Mouse (Mus musculus) testis, postnatal 14 days (tissue): ENCODE measurements around the gene Rasl10a.

Source experiments
- DNase-seq: peaks from one replicate; pipeline ENCODE4 v3.0.0; 2021; ENCODE audit warnings: low spot score

Gene Rasl10a

DNA sequence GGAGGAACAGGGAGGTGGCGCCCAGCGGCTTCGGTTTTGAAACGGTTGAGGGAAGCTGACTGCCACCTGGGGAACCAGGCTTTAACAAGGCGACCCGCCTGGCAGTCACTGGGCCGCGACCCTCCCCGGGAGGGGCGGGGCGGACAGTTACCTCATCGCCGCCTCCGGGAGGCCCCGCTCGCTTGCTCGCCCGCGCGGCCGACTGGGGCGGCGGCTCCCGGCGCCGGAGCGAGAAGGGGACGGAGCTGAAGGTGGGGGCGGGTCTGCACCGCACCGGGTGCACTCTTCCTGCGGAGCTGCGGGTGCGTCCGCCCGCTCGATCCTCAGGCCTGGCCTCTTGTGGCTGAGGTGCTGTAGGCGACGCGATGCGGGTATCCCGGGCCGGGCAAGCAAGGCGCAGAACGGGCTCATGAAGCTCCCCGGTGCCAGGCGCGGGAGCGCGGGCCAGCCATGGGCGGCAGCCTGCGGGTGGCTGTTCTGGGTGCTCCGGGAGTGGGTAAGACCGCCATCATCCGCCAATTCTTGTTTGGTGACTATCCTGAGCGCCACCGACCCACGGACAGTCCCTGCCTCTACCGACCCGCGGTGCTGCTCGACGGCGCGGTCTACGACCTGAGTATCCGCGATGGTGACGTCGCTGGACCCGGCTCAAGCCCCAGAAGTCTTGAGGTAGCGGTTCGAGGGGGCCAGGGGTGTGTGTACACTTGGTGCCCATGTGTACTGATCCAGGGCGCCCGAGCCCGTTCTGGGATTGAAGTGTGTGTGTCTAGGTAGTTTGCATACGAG, at the start of gene Rasl10a:
Rasl10a (plus strand) TSS at position 273 of the 786 bp plus-strand sequence.
- DNase-seq = peak; percentile 54

DNA sequence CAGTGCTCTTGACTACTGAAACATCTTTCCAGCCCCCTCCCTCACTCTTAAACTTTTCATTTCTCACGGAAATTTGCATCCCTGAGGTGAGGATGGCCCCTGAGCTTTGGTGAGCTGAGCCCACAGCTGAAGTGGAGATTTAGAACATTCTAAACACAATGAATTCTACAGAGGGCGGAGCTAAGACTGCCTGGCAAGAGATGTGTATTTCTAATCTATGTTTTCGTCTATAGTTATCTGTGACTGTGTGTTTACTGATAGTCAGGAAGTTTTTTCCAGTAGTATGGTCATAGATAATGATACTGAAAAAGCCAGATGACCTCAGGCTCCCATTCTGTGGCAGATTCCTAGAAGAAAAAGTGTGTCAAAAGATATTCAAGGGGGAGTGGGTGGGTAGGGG, 49.1 kb upstream of the Rasl10a start:
- DNase-seq = no peak

DNA sequence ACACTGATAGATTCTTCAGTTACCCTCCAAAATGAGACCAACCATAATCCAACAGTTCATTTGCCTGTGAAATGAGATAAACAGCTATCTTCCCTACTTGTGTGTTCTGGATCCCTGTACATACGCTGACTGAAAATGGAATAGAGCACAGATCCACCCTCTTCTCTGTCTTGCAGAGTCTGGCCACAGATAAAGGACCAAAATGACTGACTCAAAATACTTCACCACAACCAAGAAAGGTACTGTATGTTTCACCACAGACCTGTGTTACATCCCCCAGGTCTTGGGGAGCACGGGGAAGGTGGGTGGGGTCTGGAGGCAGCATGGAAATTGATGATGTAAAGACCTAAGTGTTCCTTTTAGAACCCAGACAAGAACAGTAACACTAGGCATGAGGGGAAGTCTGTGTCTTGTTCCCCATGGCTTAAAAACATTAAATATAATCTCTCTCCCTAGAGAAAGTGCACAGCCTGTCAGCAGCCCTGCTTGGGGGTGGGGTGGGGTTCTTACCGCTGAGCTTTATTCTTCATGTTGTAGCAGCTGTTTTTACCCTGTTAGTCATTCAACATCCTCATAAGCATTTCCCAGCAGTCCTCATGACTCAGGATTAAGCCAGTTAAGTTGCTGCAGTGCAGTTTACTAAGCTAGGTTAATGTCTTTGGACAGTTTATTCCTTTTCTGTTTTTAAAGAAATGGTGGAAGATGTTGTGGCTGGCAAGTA, 48.4 kb upstream of the Rasl10a start:
- no peak for DNase-seq

- DNase-seq = no peak
These were observed 47.7 kb upstream of the Rasl10a start for GRCm38 (mm10) chr11:5010205-5010604.

GRCm38 (mm10) chr11:5011480-5011879, 46.4 kb upstream of the Rasl10a start:
- no peak for DNase-seq

GRCm38 (mm10) chr11:5012213-5012715, 45.7 kb upstream of the Rasl10a start:
- DNase-seq = no peak

DNA sequence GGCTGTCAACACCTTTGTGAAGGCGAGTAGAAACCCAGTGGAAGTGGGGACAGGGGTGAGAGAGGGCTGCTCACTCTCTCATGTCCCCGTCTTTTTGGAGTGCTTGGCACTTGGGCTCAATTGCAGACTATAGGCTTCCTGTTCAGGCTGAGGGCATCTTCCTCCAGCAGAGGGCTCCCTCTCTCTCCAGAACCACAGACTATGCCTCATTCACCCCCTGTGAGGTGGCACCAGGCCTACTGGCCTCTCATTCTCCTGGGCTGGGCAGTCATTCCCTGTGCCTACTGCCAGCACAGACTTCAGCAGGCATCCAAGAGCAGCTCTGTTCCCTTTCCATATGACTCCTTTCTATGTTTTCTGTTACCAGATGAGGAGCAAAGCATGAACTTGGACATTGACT, 42.2 kb upstream of the Rasl10a start:
- peak; percentile 41 for DNase-seq

DNA sequence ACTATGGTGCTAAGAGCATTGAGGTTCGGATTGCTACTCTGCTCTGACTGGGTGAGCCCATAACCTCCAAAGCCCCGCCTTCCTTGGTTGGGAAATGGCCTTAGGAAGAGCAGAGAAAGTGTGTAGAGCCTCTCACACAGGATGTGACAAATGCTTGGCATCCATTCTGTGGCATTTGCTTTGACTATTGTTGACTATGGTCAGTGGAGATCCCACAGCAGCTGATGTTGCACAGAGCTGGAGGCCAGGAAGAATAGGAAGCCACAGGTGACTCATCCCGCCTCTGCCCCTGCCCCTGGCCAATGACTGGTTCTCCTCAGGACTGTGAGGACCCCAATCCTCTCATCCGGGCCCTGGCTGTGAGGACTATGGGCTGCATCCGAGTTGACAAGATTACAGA, 41.6 kb upstream of the Rasl10a start:
- no peak for DNase-seq

- no peak for DNase-seq
These were observed 40.4 kb upstream of the Rasl10a start for GRCm38 (mm10) chr11:5017506-5017905.

- DNase-seq = no peak
These were observed 32.8 kb upstream of the Rasl10a start for GRCm38 (mm10) chr11:5025108-5025507.

- DNase-seq = no peak
These were observed 29.7 kb upstream of the Rasl10a start for GRCm38 (mm10) chr11:5028228-5028627.

- no peak for DNase-seq
These were observed 25.2 kb upstream of the Rasl10a start for GRCm38 (mm10) chr11:5032706-5033105.

GRCm38 (mm10) chr11:5033136-5033535, 24.8 kb upstream of the Rasl10a start:
- peak; percentile 75 for DNase-seq

- DNase-seq = no peak
These were observed 22.5 kb upstream of the Rasl10a start for GRCm38 (mm10) chr11:5035421-5035820.

- DNase-seq = no peak
These were observed 20.6 kb upstream of the Rasl10a start for GRCm38 (mm10) chr11:5037146-5037854.

DNA sequence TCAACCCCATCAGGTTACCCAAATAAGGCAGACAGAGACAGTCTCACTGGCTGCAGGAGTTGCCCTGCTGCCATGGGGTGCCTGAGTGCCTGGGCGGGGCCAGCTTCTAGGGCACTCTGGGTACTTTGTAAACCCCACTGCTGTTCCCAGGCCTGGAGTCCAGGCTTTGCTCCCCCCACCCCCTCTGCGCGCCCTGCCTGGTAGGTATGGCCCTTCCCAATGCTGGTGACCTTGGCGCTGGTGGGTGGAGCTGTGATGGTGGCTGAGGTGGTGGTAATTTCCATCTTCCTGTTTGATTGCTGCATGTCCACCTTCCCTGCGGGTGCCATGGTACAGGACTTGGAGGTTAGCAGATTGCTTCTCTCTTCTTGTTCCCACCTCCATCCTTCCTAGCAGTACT, 17.3 kb upstream of the Rasl10a start:
- no peak for DNase-seq

GRCm38 (mm10) chr11:5041144-5041780, 16.7 kb upstream of the Rasl10a start:
- DNase-seq = no peak

- DNase-seq = no peak
These were observed 15.1 kb upstream of the Rasl10a start for GRCm38 (mm10) chr11:5042645-5043381.

GRCm38 (mm10) chr11:5046321-5046926, 11.5 kb upstream of the Rasl10a start:
- DNase-seq = no peak

DNA sequence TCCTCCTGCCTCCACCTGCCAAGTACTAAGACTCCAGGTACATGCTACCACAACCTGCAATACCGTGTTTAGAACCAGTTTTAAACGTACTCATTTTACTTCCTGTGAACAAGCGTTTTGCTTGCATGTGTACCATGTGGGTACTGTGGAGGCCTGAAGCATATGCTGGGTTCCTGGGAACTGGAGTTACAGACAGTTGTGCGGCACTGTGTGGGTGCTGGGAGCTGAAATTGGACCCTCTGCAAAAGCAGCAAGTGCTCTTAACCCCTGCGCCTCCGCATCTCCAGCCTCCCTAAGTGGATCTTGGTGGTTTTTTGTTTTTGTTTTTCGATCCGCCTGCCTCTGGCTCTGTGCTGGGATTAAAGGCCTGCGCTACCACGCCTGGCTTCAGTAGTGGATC, 6.3 kb upstream of the Rasl10a start:
- no peak for DNase-seq
